Mouse (Mus musculus) intestine, embryonic 14.5 days (tissue): ENCODE data around the gene Gm6408. TPM values are rescaled to one million over a fixed set of nuclear protein-coding genes. Genes with fewer than 3 reads are reported as not detected.
"Not testable (repeated sequence)": the region's sequence is repeated elsewhere in the genome, so short reads cannot be mapped to it uniquely, and the experiment has no call there.

Experiments
- ATAC-seq: fragments of 200-750 bp; cut with Nextera tagmentation; replicated peaks from 2 replicates; pipeline ENCODE4 v1.8.0; 2017; ENCODE audit warnings: low read depth, moderate number of reproducible peaks, moderate TSS enrichment, moderate library complexity; ENCODE audit not compliant: low FRiP score, low TSS enrichment
- DNase-seq: peaks from one replicate; pipeline ENCODE4 v3.0.0-alpha.2; 2018; ENCODE audit warnings: low spot score
- H3K27ac ChIP-seq: fragments of 300-500 bp; sonication (generic); 2 replicates; pipeline ENCODE4 v1.5.1; 2014; ENCODE audit warnings: low read depth, mild to moderate bottlenecking, control low read depth
- H3K27me3 ChIP-seq: fragments of 300-500 bp; sonication (generic); replicated peaks from 2 replicates; pipeline ENCODE4 v1.6.1; 2014; ENCODE audit warnings: low read length, control low read depth; ENCODE audit not compliant: control insufficient read depth, insufficient read depth
- H3K36me3 ChIP-seq: fragments of 300-500 bp; sonication (generic); 2 replicates; pipeline ENCODE4 v1.6.1; 2014; ENCODE audit warnings: low read length, control low read depth; ENCODE audit not compliant: control insufficient read depth, insufficient read depth
- H3K4me1 ChIP-seq: fragments of 300-500 bp; sonication (generic); replicated peaks from 2 replicates; pipeline ENCODE4 v1.6.1; 2014; ENCODE audit warnings: low read length, control low read depth, mixed read lengths; ENCODE audit not compliant: control insufficient read depth, insufficient read depth
- H3K4me2 ChIP-seq: fragments of 300-500 bp; sonication (generic); 2 replicates; pipeline ENCODE4 v1.6.1; 2014; ENCODE audit warnings: low read length
- H3K4me3 ChIP-seq: fragments of 300-500 bp; sonication (generic); 2 replicates; pipeline ENCODE4 v1.5.1; 2014; ENCODE audit warnings: low read depth, low read length, control low read depth, mixed read lengths
- H3K9ac ChIP-seq: fragments of 300-500 bp; sonication (generic); 2 replicates; pipeline ENCODE4 v1.6.1; 2014; ENCODE audit warnings: mild to moderate bottlenecking, low read length
- H3K9me3 ChIP-seq: fragments of 300-500 bp; sonication (generic); 2 replicates; pipeline ENCODE4 v1.6.1; 2016; ENCODE audit warnings: low read length, control low read depth; ENCODE audit not compliant: control insufficient read depth
- WGBS: fragments of 180-500 bp; shearing (Covaris S2); extraction: QIAGEN DNeasy Blood & Tissue Kit; methylation state at CpG from one replicate; pipeline ENCODE4 v1.1.7; 2014; 5-methylcytosine and 5-hydroxymethylcytosine counted together
- polyA plus RNA-seq: library from polyadenylated mRNA; unstranded; fragments of >200 nt; fragmentation: Nextera tagmentation; extraction: Ambion mirVana; gene quantifications from 2 replicates; pipeline ENCODE4 v1.2.1, GENCODE M21; 2014

The Gm6408 gene
- polyA plus RNA-seq, 1 experiment from 2014 or later: not detected

- H3K9me3 ChIP-seq, H3K27me3 ChIP-seq, H3K4me3 ChIP-seq, H3K4me1 ChIP-seq, H3K27ac ChIP-seq, ATAC-seq, H3K36me3 ChIP-seq, H3K9ac ChIP-seq, DNase-seq, H3K4me2 ChIP-seq: not testable (repeated sequence)
- WGBS: no CpG with 5 or more reads among the region's 5 CpGs
These were observed 9.3 kb downstream of the Gm6408 start, which contains the start of gene Gm6370 for GRCm38 (mm10) chr5:146491063-146491462. Gene Gm6370, plus strand, starts transcription at chr5:146491363.

- not testable (repeated sequence) for H3K4me2 ChIP-seq, ATAC-seq, H3K36me3 ChIP-seq, H3K9me3 ChIP-seq, H3K27ac ChIP-seq, DNase-seq, H3K4me3 ChIP-seq, H3K27me3 ChIP-seq, H3K4me1 ChIP-seq, H3K9ac ChIP-seq
- no CpG with 5 or more reads among the region's 5 CpGs for WGBS
These were observed 20.3 kb downstream of the Gm6408 start, which contains the start of gene 4930449I24Rik for GRCm38 (mm10) chr5:146502099-146502498. Gene 4930449I24Rik, plus strand, starts transcription at chr5:146502399.

- no CpG with 5 or more reads among the region's 5 CpGs for WGBS
- H3K4me2 ChIP-seq, ATAC-seq, H3K27ac ChIP-seq, H3K36me3 ChIP-seq, H3K4me3 ChIP-seq, DNase-seq, H3K9ac ChIP-seq, H3K4me1 ChIP-seq, H3K9me3 ChIP-seq, H3K27me3 ChIP-seq: not testable (repeated sequence)
These were observed 32.1 kb downstream of the Gm6408 start, which contains the start of gene Gm3402 for GRCm38 (mm10) chr5:146513823-146514222. Gene Gm3402, plus strand, starts transcription at chr5:146514123.

- H3K36me3 ChIP-seq, ATAC-seq, H3K9ac ChIP-seq, H3K4me3 ChIP-seq, H3K27ac ChIP-seq, H3K4me2 ChIP-seq, H3K27me3 ChIP-seq, H3K9me3 ChIP-seq, DNase-seq, H3K4me1 ChIP-seq: not testable (repeated sequence)
- 85% methylated on average over 2 of the region's 3 CpGs for WGBS
These were observed 43.7 kb downstream of the Gm6408 start, which contains the start of gene Gm3404 for GRCm38 (mm10) chr5:146525501-146525900. Gene Gm3404, plus strand, starts transcription at chr5:146525801.

Other genes starting within 250 kb of the Gm6408 start
- gene Wasf3, start 97.0 kb upstream of the Gm6408 start, polyA plus RNA-seq: 1.5 TPM in 2 replicates
- gene Gm6370, start 9.4 kb downstream of the Gm6408 start, polyA plus RNA-seq: not detected in 2 replicates
- gene 4930449I24Rik, start 20.4 kb downstream of the Gm6408 start, polyA plus RNA-seq: not detected in 2 replicates
- not detected in 2 replicates for gene Gm3402, start 32.2 kb downstream of the Gm6408 start, polyA plus RNA-seq
- not detected in 2 replicates for gene Gm3404, start 43.8 kb downstream of the Gm6408 start, polyA plus RNA-seq
- not detected in 2 replicates for gene Gm3409, start 55.7 kb downstream of the Gm6408 start, polyA plus RNA-seq
- gene Gm3415, start 74.2 kb downstream of the Gm6408 start, polyA plus RNA-seq: not detected in 2 replicates
- gene Gpr12, start 103.3 kb downstream of the Gm6408 start, polyA plus RNA-seq: 0.62 TPM in 1 of 2 replicates, not detected in the other